Mouse (Mus musculus) liver, adult 2 months (tissue): Measurements from ENCODE around the gene Cc2d2a. TPM values are rescaled to one million over a fixed set of nuclear protein-coding genes. Genes with fewer than 3 reads are reported as not detected.
A peak's percentile ranks its signal among the peaks of the same experiment; 100 is the strongest.

Source experiments
- DNase-seq: peaks from one replicate; pipeline ENCODE4 v3.0.0-alpha.2; 2011; ENCODE audit warnings: low read depth, low spot score; ENCODE audit errors: extremely low read depth
- H3K27ac ChIP-seq: fragments of 200-500 bp; replicated peaks from 2 replicates; pipeline ENCODE4 v1.5.1; 2012; ENCODE audit warnings: low read depth, mild to moderate bottlenecking, control low read depth, inconsistent platforms, low read length; ENCODE audit not compliant: insufficient read depth
- H3K27me3 ChIP-seq: fragments of 200-500 bp; 2 replicates; pipeline ENCODE4 v1.6.1; 2012; ENCODE audit warnings: mild to moderate bottlenecking, moderate library complexity, low read length, inconsistent platforms; ENCODE audit not compliant: control insufficient read depth, insufficient read depth
- H3K36me3 ChIP-seq: fragments of 200-500 bp; 2 replicates; pipeline ENCODE4 v1.6.1; 2012; ENCODE audit warnings: low read length, inconsistent platforms; ENCODE audit not compliant: control insufficient read depth, insufficient read depth
- H3K4me1 ChIP-seq: fragments of 200-500 bp; 2 replicates; pipeline ENCODE4 v1.6.1; 2011; ENCODE audit warnings: low read length; ENCODE audit not compliant: control insufficient read depth, insufficient read depth
- H3K4me3 ChIP-seq: fragments of 200-500 bp; 2 replicates; pipeline ENCODE4 v1.5.1; 2011; ENCODE audit warnings: low read depth, mild to moderate bottlenecking, control low read depth, low read length, moderate library complexity; ENCODE audit not compliant: insufficient read depth
- H3K79me2 ChIP-seq: fragments of 200-500 bp; 2 replicates; pipeline ENCODE4 v1.6.1; 2012; ENCODE audit warnings: inconsistent platforms, mild to moderate bottlenecking, low read length, moderate library complexity; ENCODE audit not compliant: control insufficient read depth, insufficient read depth
- H3K9ac ChIP-seq: fragments of 200-500 bp; 2 replicates; pipeline ENCODE4 v1.6.1; 2012; ENCODE audit warnings: low read depth, mild to moderate bottlenecking, control low read depth, inconsistent platforms, low read length
- CTCF ChIP-seq: fragments of 200-500 bp; IDR thresholded peaks from 2 replicates; pipeline ENCODE4 v1.5.1; 2011; ENCODE audit warnings: low read depth, low read length, control low read depth
- POLR2A ChIP-seq: fragments of 200-500 bp; IDR thresholded peaks from 2 replicates; pipeline ENCODE4 v1.6.1; 2011; ENCODE audit warnings: low read length, control low read depth; ENCODE audit not compliant: insufficient read depth; ENCODE audit errors: extremely low read depth
- WGBS: fragments of 180-500 bp; shearing (Covaris S2); methylation state at CpG from one replicate; pipeline ENCODE4 v1.1.7; 2018; 5-methylcytosine and 5-hydroxymethylcytosine counted together
- polyA plus RNA-seq: library from polyadenylated mRNA; depleted of rRNA; stranded (reverse); fragments of >200 nt; gene quantifications from 2 replicates; pipeline ENCODE4 v1.2.3, GENCODE M21; 2012
- total RNA-seq: library from RNA; depleted of rRNA; stranded (reverse); fragments of >200 nt; gene quantifications from 2 replicates; pipeline ENCODE4 v1.2.3, GENCODE M21; 2014

Cc2d2a gene
- total and polyA plus RNA-seq, 2 experiments = 0.93 to 3.1 TPM

DNA sequence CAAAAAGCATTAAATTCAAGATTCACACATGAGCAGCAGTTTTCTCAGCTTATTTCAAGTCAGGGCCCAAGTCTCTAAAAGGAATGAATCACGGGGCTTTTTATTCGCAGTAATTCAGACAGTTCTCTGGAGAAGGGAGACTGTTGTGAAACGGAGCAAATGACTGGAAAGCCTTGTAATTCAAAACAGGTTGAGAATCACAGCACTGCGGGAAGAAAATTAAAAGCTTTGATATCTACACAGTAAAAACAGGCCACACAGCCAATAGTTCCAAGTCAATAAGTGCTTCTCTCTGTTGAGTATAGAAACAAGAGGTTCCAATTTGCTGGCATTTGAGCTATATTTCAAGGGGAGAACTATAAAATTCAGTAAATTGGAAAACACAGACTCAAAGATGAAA, 17.1 kb upstream of the Cc2d2a start:
- WGBS = 87% methylated on average over 4 of the region's 4 CpGs
- DNase-seq = no peak
- no peaks in the 10 kb centered on the region for H3K36me3 ChIP-seq

DNA sequence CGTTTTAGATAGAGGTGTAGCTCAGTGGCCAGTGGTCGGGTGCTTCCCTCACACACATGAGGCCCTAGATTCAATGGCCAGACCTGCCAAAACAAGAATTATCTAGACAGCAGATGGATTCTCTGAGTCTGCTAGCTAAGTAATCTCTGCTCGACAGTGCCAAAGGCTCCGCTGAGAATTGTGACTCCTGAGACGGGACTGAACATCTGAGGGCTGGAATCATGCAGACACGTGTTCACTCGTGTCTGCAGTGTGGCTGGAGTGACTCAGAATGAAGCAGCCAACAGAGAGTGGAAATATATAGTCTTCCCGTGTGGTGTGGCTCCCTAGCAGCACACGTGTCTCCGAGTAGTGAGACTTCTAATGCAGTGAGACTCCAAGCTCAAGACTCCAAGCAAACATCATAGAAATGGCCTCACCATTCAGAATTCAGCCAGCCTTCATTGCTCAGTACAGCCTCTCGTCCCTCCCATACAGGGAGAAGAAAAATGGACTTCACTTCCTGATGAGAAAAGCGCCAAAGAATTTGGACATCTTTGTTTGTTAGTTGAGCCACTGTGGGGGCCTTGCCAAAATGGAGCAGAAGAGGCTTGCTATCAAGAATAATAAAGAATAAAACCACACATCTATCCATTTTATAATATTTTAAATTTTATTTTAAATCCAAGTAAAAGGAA, 14.9 kb upstream of the Cc2d2a start:
- Histone ChIP-seq H3K27me3 (no peaks in the 10 kb centered on the region), H3K36me3 (no peaks in the 10 kb centered on the region), H3K4me1 (no peaks in the 10 kb centered on the region), H3K9ac (no peak overlapping the region), H3K4me3 (no peak overlapping the region), H3K27ac (no peak overlapping the region), H3K79me2 (no peaks in the 10 kb centered on the region)
- WGBS = 81% methylated on average over 12 of the region's 12 CpGs
- TF ChIP-seq CTCF (no peak), POLR2A (no peak)
- no peak for DNase-seq

More for the DNA sequence above, 17.1 kb upstream of the Cc2d2a start:
- Histone ChIP-seq H3K79me2 (no peaks in the 10 kb centered on the region), H3K27me3 (no peaks in the 10 kb centered on the region), H3K27ac (no peak overlapping the region), H3K4me1 (no peaks in the 10 kb centered on the region), H3K4me3 (no peak overlapping the region), H3K9ac (no peak overlapping the region)
- TF ChIP-seq POLR2A = no peak
- TF ChIP-seq CTCF = no peak

GRCm38 (mm10) chr5:43661498-43661897, 648 bp upstream of the Cc2d2a start:
- no peak overlapping the region for H3K9ac ChIP-seq
- H3K4me1 ChIP-seq = no peaks in the 10 kb centered on the region
- H3K4me3 ChIP-seq = no peak overlapping the region
- DNase-seq = no peak
- no peak overlapping the region for H3K27ac ChIP-seq
- TF ChIP-seq CTCF (no peak), POLR2A (no peak)
- WGBS = 90% methylated on average over 3 of the region's 3 CpGs
- no peaks in the 10 kb centered on the region for H3K27me3 ChIP-seq
- no peaks in the 10 kb centered on the region for H3K36me3 ChIP-seq
- H3K79me2 ChIP-seq = no peaks in the 10 kb centered on the region

DNA sequence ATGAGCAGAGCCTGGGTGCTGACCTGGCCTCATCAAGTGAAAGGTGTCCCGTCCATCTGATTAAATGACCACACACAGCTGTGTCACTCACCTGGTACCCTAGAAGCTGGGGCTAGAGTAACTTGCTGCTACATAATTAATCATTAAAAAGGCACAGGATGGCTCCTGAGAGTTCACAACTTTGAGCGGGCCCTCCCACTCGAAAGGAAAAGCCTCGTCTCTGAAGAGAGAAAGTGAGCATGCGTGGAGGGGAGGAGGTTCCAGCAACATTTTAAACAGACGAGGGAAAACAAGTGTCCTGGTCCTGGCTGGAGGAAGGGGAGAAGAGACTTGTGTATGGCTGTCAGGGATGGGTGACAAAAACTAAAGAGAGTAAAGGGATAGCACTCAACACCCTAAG, 1.4 kb downstream of the Cc2d2a start:
- no peak overlapping the region for H3K4me3 ChIP-seq
- H3K79me2 ChIP-seq = no peaks in the 10 kb centered on the region
- DNase-seq = peak; percentile 21
- no peak overlapping the region for H3K27ac ChIP-seq
- no peaks in the 10 kb centered on the region for H3K27me3 ChIP-seq
- H3K4me1 ChIP-seq = no peaks in the 10 kb centered on the region
- TF ChIP-seq CTCF (no peak), POLR2A (no peak)
- no peaks in the 10 kb centered on the region; the same call in 1 of the 2 replicates for H3K36me3 ChIP-seq
- no peak overlapping the region for H3K9ac ChIP-seq
- WGBS = 22% methylated on average over 6 of the region's 6 CpGs

DNA sequence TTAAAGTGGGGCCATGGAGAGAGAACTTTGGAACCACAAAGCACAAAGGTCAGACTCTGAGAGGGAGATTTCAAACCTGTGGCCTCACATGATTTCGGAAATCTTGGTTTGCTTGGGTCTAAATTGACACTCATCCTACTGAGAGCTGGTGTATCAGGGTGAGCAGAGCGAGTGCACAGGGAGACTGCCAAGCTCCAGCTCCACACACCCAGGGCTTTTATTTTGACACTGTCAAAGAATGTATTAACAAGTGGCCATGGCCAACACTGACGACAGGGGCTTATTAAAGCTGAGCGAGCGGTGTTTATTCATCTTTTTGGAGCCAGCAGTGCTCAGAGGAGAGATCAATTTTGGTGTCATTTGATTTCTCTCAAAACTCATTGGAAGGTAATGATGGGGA, 3.0 kb downstream of the Cc2d2a start:
- no peak overlapping the region for H3K27ac ChIP-seq
- WGBS = 18% methylated on average over 5 of the region's 5 CpGs
- DNase-seq = peak; percentile 32

GRCm38 (mm10) chr5:43669118-43669645, 7.0 kb downstream of the Cc2d2a start:
- H3K79me2 ChIP-seq = no peaks in the 10 kb centered on the region
- TF ChIP-seq CTCF = no peak
- no peak for TF ChIP-seq POLR2A
- H3K36me3 ChIP-seq = no peaks in the 10 kb centered on the region; the same call in 1 of the 2 replicates
- no peak overlapping the region for H3K27ac ChIP-seq
- H3K9ac ChIP-seq = no peak overlapping the region
- 69% methylated on average over 8 of the region's 8 CpGs for WGBS
- DNase-seq = no peak
- no peaks in the 10 kb centered on the region for H3K27me3 ChIP-seq
- H3K4me1 ChIP-seq = peaks cover 4% of the 10 kb centered on the region; the same call in 1 of the 2 replicates
- H3K4me3 ChIP-seq = no peak overlapping the region

More for the DNA sequence above, 3.0 kb downstream of the Cc2d2a start:
- Histone ChIP-seq H3K9ac (no peak overlapping the region), H3K36me3 (no peaks in the 10 kb centered on the region; the same call in 1 of the 2 replicates), H3K79me2 (no peaks in the 10 kb centered on the region), H3K4me3 (no peak overlapping the region), H3K4me1 (no peaks in the 10 kb centered on the region), H3K27me3 (no peaks in the 10 kb centered on the region)
- TF ChIP-seq POLR2A (no peak), CTCF (no peak)
